ENCODE assay signal across 13 mouse cellular contexts in genomic region chr10:21609583-21609982, GRCm38 (mm10). TPM values are rescaled to one million over a fixed set of nuclear protein-coding genes. Genes with fewer than 3 reads are reported as not detected.
DNase-seq lines count a peak whose midpoint lies in the region; ATAC-seq lines count a peak whose summit lies in the region.
"Had no signal": no experiment of that assay in that cellular context is flagged by ENCODE, and none has a peak within 500 bp of the region (broad histone marks: within the 10 kb centered on the region; RNA-seq: fewer than 3 reads in every experiment).

No protein-coding gene starts in this region.

- peak; percentile 65 for ATAC-seq in intestine, embryonic 15.5 days
- ATAC-seq in hindbrain, embryonic 13.5 days (ENCODE audit: low FRiP score): no peak
- ATAC-seq: forebrain, embryonic 15.5 days had no signal

- WGBS in intestine, embryonic 15.5 days: 50% methylated on average over 2 of the region's 2 CpGs
- 4% methylated on average over 2 of the region's 2 CpGs for WGBS in macrophage (ENCODE audit: missing documents)
- WGBS in hindbrain, embryonic 13.5 days: 76% methylated on average over 2 of the region's 2 CpGs

- DNase-seq in layer of hippocampus, adult 9-11 months: peak; percentile 82
- no peak for DNase-seq in layer of hippocampus, adult 18-20 months (ENCODE audit: low spot score in 2 of 2)
- DNase-seq in adrenal gland, postnatal 10 days: peak; percentile 67
- no peak for DNase-seq in yolk sac, embryonic 10.5 days (ENCODE audit: low spot score)
- no peak for DNase-seq in cerebellum, adult 11-12 months
- DNase-seq: liver, embryonic 13.5 days had no signal

- no peak overlapping the region for H3K4me3 ChIP-seq in intestine, embryonic 15.5 days (replicated peaks)
- no peak overlapping the region for H3K4me3 ChIP-seq in macrophage (ENCODE audit: inconsistent target)
- no peak overlapping the region for H3K4me3 ChIP-seq in hindbrain, embryonic 13.5 days
- H3K4me3 ChIP-seq: forebrain, embryonic 15.5 days; hindbrain, embryonic 15.5 days; liver, embryonic 13.5 days had no signal

- H3K9me3 ChIP-seq in intestine, embryonic 15.5 days: no peaks in the 10 kb centered on the region
- no peaks in the 10 kb centered on the region for H3K9me3 ChIP-seq in hindbrain, embryonic 13.5 days
- H3K9me3 ChIP-seq: forebrain, embryonic 15.5 days; hindbrain, embryonic 15.5 days; liver, embryonic 13.5 days had no signal

- no peaks in the 10 kb centered on the region for H3K79me2 ChIP-seq in macrophage (ENCODE audit: inconsistent target)

- H3K4me2 ChIP-seq in intestine, embryonic 15.5 days (replicated peaks): no peak overlapping the region
- H3K4me2 ChIP-seq in hindbrain, embryonic 13.5 days: no peak overlapping the region
- H3K4me2 ChIP-seq: forebrain, embryonic 15.5 days; hindbrain, embryonic 15.5 days; liver, embryonic 13.5 days had no signal

- H3K36me3 ChIP-seq in intestine, embryonic 15.5 days: no peaks in the 10 kb centered on the region
- H3K36me3 ChIP-seq in macrophage (ENCODE audit: inconsistent target): no peaks in the 10 kb centered on the region
- H3K36me3 ChIP-seq in hindbrain, embryonic 13.5 days: no peaks in the 10 kb centered on the region
- H3K36me3 ChIP-seq: forebrain, embryonic 15.5 days; hindbrain, embryonic 15.5 days; liver, embryonic 13.5 days had no signal

- peaks cover 10% of the 10 kb centered on the region for H3K4me1 ChIP-seq in intestine, embryonic 15.5 days (replicated peaks)
- H3K4me1 ChIP-seq in hindbrain, embryonic 13.5 days (replicated peaks): peaks cover 6% of the 10 kb centered on the region

- H3K27ac ChIP-seq in intestine, embryonic 15.5 days: 0 out of 2 replicates have a peak overlapping the region, but pooled peaks have one; percentile 36
- H3K27ac ChIP-seq in macrophage: peak overlapping the region; percentile 67
- H3K27ac ChIP-seq in hindbrain, embryonic 13.5 days: no peak overlapping the region
- H3K27ac ChIP-seq: forebrain, embryonic 15.5 days; hindbrain, embryonic 15.5 days; liver, embryonic 13.5 days had no signal

- H3K27me3 ChIP-seq in intestine, embryonic 15.5 days (replicated peaks): no peaks in the 10 kb centered on the region
- H3K27me3 ChIP-seq in hindbrain, embryonic 13.5 days: no peaks in the 10 kb centered on the region
- H3K27me3 ChIP-seq: forebrain, embryonic 15.5 days; hindbrain, embryonic 15.5 days; liver, embryonic 13.5 days had no signal

- H3K9ac ChIP-seq in intestine, embryonic 15.5 days: no peak overlapping the region
- no peak overlapping the region for H3K9ac ChIP-seq in hindbrain, embryonic 13.5 days
- H3K9ac ChIP-seq: forebrain, embryonic 15.5 days; hindbrain, embryonic 15.5 days; liver, embryonic 13.5 days had no signal

RNA-seq across cellular contexts. Expression of gene 1700020N01Rik, which starts 16.6 kb away (rescaled TPM):
- total RNA-seq in layer of hippocampus, adult 18-20 months (2021): not detected
- not detected for total RNA-seq in adrenal gland, postnatal 10 days (2021)
- not detected in 2 replicates for polyA plus RNA-seq in intestine, embryonic 15.5 days (2015; fragmentation: Nextera tagmentation; extraction: Ambion mirVana)
- total RNA-seq in macrophage (2018; cell fraction: chromatin; rRNA removed): not detected
- total RNA-seq in macrophage (2018; cell fraction: cytosol; rRNA removed): not detected
- not detected for total RNA-seq in macrophage (2018; cell fraction: nucleus; rRNA removed)
- polyA plus RNA-seq in macrophage (2018): not detected in 3 replicates
- not detected in 2 replicates for polyA plus RNA-seq in hindbrain, embryonic 13.5 days (2015; fragmentation: Nextera tagmentation; extraction: Ambion mirVana)
- polyA plus RNA-seq: forebrain, embryonic 15.5 days; hindbrain, embryonic 15.5 days; liver, embryonic 13.5 days; neural tube, embryonic 11.5 days; stomach, embryonic 16.5 days had no signal

Comparison
In these comparisons a context has a peak if more than half of its experiments do, and no peak if none do; other contexts are left out.
1. DNase-seq: peak in layer of hippocampus, adult 9-11 months (single experiment) and adrenal gland, postnatal 10 days (single experiment); none in layer of hippocampus, adult 18-20 months (0 of 2), yolk sac, embryonic 10.5 days (single experiment) and cerebellum, adult 11-12 months (single experiment).